Mouse (Mus musculus) forebrain, embryonic 11.5 days (tissue): Measurements from ENCODE around the gene AC124108.1. TPM values are rescaled to one million over a fixed set of nuclear protein-coding genes. Genes with fewer than 3 reads are reported as not detected.
A peak's percentile ranks its signal among the peaks of the same experiment; 100 is the strongest.

Experiments used
- ATAC-seq: fragments of 200-750 bp; cut with Nextera tagmentation; replicated peaks from 2 replicates; pipeline ENCODE4 v1.8.0; 2017; ENCODE audit warnings: moderate TSS enrichment; ENCODE audit not compliant: low FRiP score
- DNase-seq: peaks from one replicate; pipeline ENCODE4 v3.0.0-alpha.2; 2017; ENCODE audit warnings: low spot score
- H3K27ac ChIP-seq: fragments of 300-500 bp; sonication (generic); 2 replicates; pipeline ENCODE4 v1.5.1; 2014; ENCODE audit warnings: low read depth, low read length
- H3K27me3 ChIP-seq: fragments of 300-500 bp; sonication (generic); 2 replicates; pipeline ENCODE4 v1.6.1; 2014; ENCODE audit warnings: mild to moderate bottlenecking, low read length, mixed read lengths; ENCODE audit not compliant: control insufficient read depth, insufficient read depth
- H3K36me3 ChIP-seq: fragments of 300-500 bp; sonication (generic); 2 replicates; pipeline ENCODE4 v1.6.1; 2014; ENCODE audit warnings: mild to moderate bottlenecking, low read length, moderate library complexity, mixed read lengths; ENCODE audit not compliant: control insufficient read depth, insufficient read depth
- H3K4me1 ChIP-seq: fragments of 300-500 bp; sonication (generic); replicated peaks from 2 replicates; pipeline ENCODE4 v1.6.1; 2014; ENCODE audit warnings: low read length, mixed read lengths; ENCODE audit not compliant: control insufficient read depth, insufficient read depth
- H3K4me2 ChIP-seq: fragments of 300-500 bp; sonication (generic); 2 replicates; pipeline ENCODE4 v1.6.1; 2014; ENCODE audit warnings: low read depth, mild to moderate bottlenecking, low read length, moderate library complexity, mixed read lengths; ENCODE audit not compliant: severe bottlenecking
- H3K4me3 ChIP-seq: fragments of 300-500 bp; sonication (generic); 2 replicates; pipeline ENCODE4 v1.5.1; 2014; ENCODE audit warnings: low read depth, low read length
- H3K9ac ChIP-seq: fragments of 300-500 bp; sonication (generic); 2 replicates; pipeline ENCODE4 v1.6.1; 2014; ENCODE audit warnings: low read length
- H3K9me3 ChIP-seq: fragments of 300-500 bp; sonication (generic); 2 replicates; pipeline ENCODE4 v1.6.1; 2016; ENCODE audit warnings: low read length, mixed read lengths; ENCODE audit not compliant: control insufficient read depth
- WGBS: fragments of 180-500 bp; shearing (Covaris S2); extraction: QIAGEN DNeasy Blood & Tissue Kit; methylation state at CpG from one replicate; pipeline ENCODE4 v1.1.7; 2014; 5-methylcytosine and 5-hydroxymethylcytosine counted together
- polyA plus RNA-seq: library from polyadenylated mRNA; unstranded; fragments of >200 nt; fragmentation: Nextera tagmentation; extraction: Ambion mirVana; gene quantifications from 2 replicates; pipeline ENCODE4 v1.2.1, GENCODE M21; 2014

AC124108.1 gene
- polyA plus RNA-seq, 1 experiment from 2014 or later = 5.6 TPM

- Histone ChIP-seq H3K27me3 (peaks cover 5% of the 10 kb centered on the region; the same call in 1 of the 2 replicates), H3K4me1 (peaks cover 14% of the 10 kb centered on the region), H3K4me3 (no peak overlapping the region), H3K36me3 (no peaks in the 10 kb centered on the region), H3K9ac (no peak overlapping the region), H3K27ac (no peak overlapping the region), H3K9me3 (no peaks in the 10 kb centered on the region), H3K4me2 (no peak overlapping the region)
- peak; percentile 72 for DNase-seq
- 0 out of 2 replicates have a peak, but pooled peaks have one; percentile 25 for ATAC-seq
- WGBS = 27% methylated on average over 7 of the region's 7 CpGs
Observed at GRCm38 (mm10) chr1:132210922-132211321, 19.7 kb downstream of the AC124108.1 start.

GRCm38 (mm10) chr1:132211672-132212071 lies 20.4 kb downstream of the AC124108.1 start:
- DNase-seq = peak; percentile 44
- Histone ChIP-seq H3K9me3 (no peaks in the 10 kb centered on the region), H3K4me1 (peaks cover 14% of the 10 kb centered on the region; the same call in 1 of the 2 replicates), H3K4me3 (no peak overlapping the region; the same call in 1 of the 2 replicates), H3K27me3 (peaks cover 5% of the 10 kb centered on the region; the same call in 1 of the 2 replicates), H3K9ac (peak overlapping the region; percentile 5; the same call in 1 of the 2 replicates), H3K4me2 (peak overlapping the region; percentile 37; the same call in 1 of the 2 replicates), H3K36me3 (no peaks in the 10 kb centered on the region), H3K27ac (no peak overlapping the region)
- ATAC-seq = no peak
- WGBS = 46% methylated on average over 12 of the region's 12 CpGs

GRCm38 (mm10) chr1:132212218-132212617 lies 21.0 kb downstream of the AC124108.1 start:
- Histone ChIP-seq H3K9me3 (no peaks in the 10 kb centered on the region), H3K27me3 (peaks cover 5% of the 10 kb centered on the region; the same call in 1 of the 2 replicates), H3K4me1 (peaks cover 14% of the 10 kb centered on the region; the same call in 1 of the 2 replicates), H3K4me2 (peak overlapping the region; percentile 37), H3K9ac (peak overlapping the region; percentile 5), H3K27ac (no peak overlapping the region), H3K4me3 (peak overlapping the region; percentile 29; the same call in 1 of the 2 replicates), H3K36me3 (no peaks in the 10 kb centered on the region)
- DNase-seq (peak; percentile 78), ATAC-seq (peak; percentile 50; the same call in 1 of the 2 replicates)
- WGBS = 8% methylated on average over 20 of the region's 20 CpGs

GRCm38 (mm10) chr1:132213076-132213475 lies 21.8 kb downstream of the AC124108.1 start:
- WGBS = 42% methylated on average over 6 of the region's 6 CpGs
- H3K27ac ChIP-seq = no peak overlapping the region
- no peak overlapping the region for H3K4me3 ChIP-seq
- peaks cover 9% of the 10 kb centered on the region; the same call in 1 of the 2 replicates for H3K4me1 ChIP-seq
- H3K9me3 ChIP-seq = no peaks in the 10 kb centered on the region
- H3K4me2 ChIP-seq = no peak overlapping the region
- ATAC-seq (no peak), DNase-seq (peak; percentile 44)
- no peaks in the 10 kb centered on the region for H3K36me3 ChIP-seq
- H3K9ac ChIP-seq = no peak overlapping the region
- H3K27me3 ChIP-seq = peaks cover 5% of the 10 kb centered on the region; the same call in 1 of the 2 replicates

GRCm38 (mm10) chr1:132216276-132216675 lies 25.0 kb downstream of the AC124108.1 start:
- Histone ChIP-seq H3K9ac (no peak overlapping the region), H3K27ac (no peak overlapping the region)
- 61% methylated on average over 3 of the region's 3 CpGs for WGBS

GRCm38 (mm10) chr1:132221627-132222026 lies 30.4 kb downstream of the AC124108.1 start:
- Histone ChIP-seq H3K4me3 (no peak overlapping the region), H3K9ac (no peak overlapping the region), H3K27me3 (no peaks in the 10 kb centered on the region; the same call in 1 of the 2 replicates), H3K27ac (no peak overlapping the region), H3K9me3 (no peaks in the 10 kb centered on the region), H3K4me2 (no peak overlapping the region), H3K4me1 (peaks cover 6% of the 10 kb centered on the region), H3K36me3 (no peaks in the 10 kb centered on the region)
- 45% methylated on average over 2 of the region's 2 CpGs for WGBS
- ATAC-seq (no peak), DNase-seq (no peak)

More at GRCm38 (mm10) chr1:132216276-132216675, 25.0 kb downstream of the AC124108.1 start:
- Histone ChIP-seq H3K4me1 (peaks cover 5% of the 10 kb centered on the region), H3K9me3 (no peaks in the 10 kb centered on the region), H3K4me2 (no peak overlapping the region), H3K27me3 (peaks cover 3% of the 10 kb centered on the region; the same call in 1 of the 2 replicates), H3K36me3 (no peaks in the 10 kb centered on the region), H3K4me3 (no peak overlapping the region)
- no peak for DNase-seq
- ATAC-seq = no peak

- Histone ChIP-seq H3K27ac (no peak overlapping the region), H3K4me1 (peaks cover 6% of the 10 kb centered on the region), H3K36me3 (no peaks in the 10 kb centered on the region), H3K4me2 (no peak overlapping the region), H3K4me3 (no peak overlapping the region), H3K27me3 (no peaks in the 10 kb centered on the region; the same call in 1 of the 2 replicates), H3K9ac (no peak overlapping the region), H3K9me3 (no peaks in the 10 kb centered on the region)
- ATAC-seq (0 out of 2 replicates have a peak, but pooled peaks have one; percentile 60), DNase-seq (no peak)
- 21% methylated on average over 6 of the region's 6 CpGs for WGBS
Observed at GRCm38 (mm10) chr1:132222166-132222565, 30.9 kb downstream of the AC124108.1 start.

- H3K27me3 ChIP-seq = no peaks in the 10 kb centered on the region
- H3K4me2 ChIP-seq = no peak overlapping the region
- no peak for ATAC-seq
- no peak overlapping the region for H3K4me3 ChIP-seq
- no peak overlapping the region for H3K9ac ChIP-seq
- H3K27ac ChIP-seq = no peak overlapping the region
- H3K9me3 ChIP-seq = no peaks in the 10 kb centered on the region
- no peaks in the 10 kb centered on the region for H3K36me3 ChIP-seq
- DNase-seq = no peak
- 90% methylated on average over 11 of the region's 13 CpGs for WGBS
- peaks cover 6% of the 10 kb centered on the region; the same call in 1 of the 2 replicates for H3K4me1 ChIP-seq
Observed at GRCm38 (mm10) chr1:132226297-132227080, 35.2 kb downstream of the AC124108.1 start.
